Mouse (Mus musculus): Measurements from ENCODE around the gene Fosb. TPM values are rescaled to one million over a fixed set of nuclear protein-coding genes. Genes with fewer than 3 reads are reported as not detected.

Fosb gene
- polyA plus RNA-seq, 2 experiments = 0.14 to 0.69 TPM

DNA sequence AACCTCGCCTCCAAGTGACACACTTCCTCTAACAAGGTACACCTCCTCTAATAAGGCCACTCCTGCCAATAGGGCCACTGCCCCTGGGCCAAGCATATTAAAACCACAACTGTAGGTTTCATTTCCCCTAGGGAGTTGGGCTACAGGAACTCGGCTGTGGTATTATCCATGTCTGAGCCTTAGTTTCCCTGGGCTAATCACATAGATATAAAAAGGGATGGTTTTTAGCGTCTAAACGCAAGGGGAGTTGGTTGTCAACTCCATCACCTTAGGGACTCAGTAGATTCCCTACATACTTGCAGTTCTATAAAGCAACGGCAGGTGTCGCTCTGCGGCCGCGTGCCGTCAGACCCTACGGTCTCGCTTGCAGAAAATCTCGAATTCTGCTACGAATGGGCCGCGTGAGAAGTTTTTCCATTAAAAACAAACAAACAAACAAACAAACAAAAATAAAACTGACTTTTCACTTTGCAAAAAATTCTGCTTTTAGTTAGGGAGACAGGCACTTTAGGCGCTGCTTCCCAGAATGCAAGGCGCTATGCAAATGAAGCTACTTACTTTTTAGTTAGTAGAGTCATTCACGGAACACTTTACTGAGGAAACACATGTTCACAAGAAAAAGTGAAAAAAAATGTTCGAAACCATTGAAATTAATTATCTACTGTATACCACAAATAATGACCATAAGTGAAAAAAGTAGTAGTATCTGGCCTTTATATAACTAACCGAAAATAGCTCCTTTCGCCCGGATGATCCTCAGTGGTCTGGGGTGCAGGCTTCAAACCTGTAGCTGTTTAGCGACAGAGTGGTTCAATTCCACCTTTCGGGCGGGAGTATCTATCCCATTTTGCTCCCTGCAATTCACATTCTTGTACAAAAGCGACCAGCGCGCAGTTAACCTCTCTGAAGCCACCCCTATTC is 9.1 kb downstream of the Fosb start:
- H3K36me3 ChIP-seq (ENCODE audit: control insufficient read depth, insufficient read depth, low read length) = no peaks in the 10 kb centered on the region
- no peak for TF ChIP-seq POLR2A (IDR thresholded peaks at IDR 0.05; ENCODE audit: borderline replicate concordance, extremely low read depth, insufficient read depth, insufficient read length)
- peak overlapping the region; percentile 57 for H3K9ac ChIP-seq (ENCODE audit: low read depth, low read length, severe bottlenecking)
- H3K4me3 ChIP-seq (replicated peaks; ENCODE audit: low read length) = peak overlapping the region; percentile 45
- peaks cover 6% of the 10 kb centered on the region; the same call in 1 of the 2 replicates for H3K4me1 ChIP-seq (ENCODE audit: control insufficient read depth, insufficient read depth, low read length)
- H3K9me3 ChIP-seq (ENCODE audit: control insufficient read depth, low read length) = no peaks in the 10 kb centered on the region
- ATAC-seq (ENCODE audit: low FRiP score, low read depth) (peak; percentile 89), DNase-seq (ENCODE audit: low spot score) (peak; percentile 88)
- H3K27ac ChIP-seq (replicated peaks; ENCODE audit: low read depth, low read length) = no peak overlapping the region
- peaks cover 44% of the 10 kb centered on the region for H3K27me3 ChIP-seq (ENCODE audit: control insufficient read depth, insufficient read depth, low read length)
- WGBS = under 1% methylated on average over 29 of the region's 29 CpGs
- H3K4me2 ChIP-seq (replicated peaks; ENCODE audit: low read depth, low read length, severe bottlenecking) = peak overlapping the region; percentile 42

DNA sequence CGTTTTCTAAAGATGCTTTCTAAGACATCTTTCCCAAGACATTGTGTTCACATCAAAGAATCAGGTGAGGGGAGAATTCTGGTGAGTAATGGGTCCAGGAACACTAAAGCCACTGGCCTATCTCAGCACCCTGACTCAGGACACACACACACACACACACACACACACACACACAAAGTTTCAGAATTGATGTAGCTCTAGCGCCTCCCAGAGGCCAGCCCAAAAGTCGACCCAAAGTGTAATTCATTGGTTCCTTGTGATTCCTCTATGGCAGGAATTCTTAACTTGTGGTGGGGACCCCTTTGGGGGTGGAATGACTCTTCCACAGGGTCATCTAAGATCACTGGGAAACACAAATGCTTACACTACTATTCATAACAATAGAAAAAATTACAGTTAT is 10.7 kb downstream of the Fosb start:
- Histone ChIP-seq H3K4me1 (ENCODE audit: control insufficient read depth, insufficient read depth, low read length) (no peaks in the 10 kb centered on the region), H3K27ac (replicated peaks; ENCODE audit: low read depth, low read length) (no peak overlapping the region), H3K4me3 (replicated peaks; ENCODE audit: low read length) (no peak overlapping the region), H3K9ac (ENCODE audit: low read depth, low read length, severe bottlenecking) (no peak overlapping the region), H3K4me2 (replicated peaks; ENCODE audit: low read depth, low read length, severe bottlenecking) (no peak overlapping the region), H3K27me3 (ENCODE audit: control insufficient read depth, insufficient read depth, low read length) (peaks cover 28% of the 10 kb centered on the region), H3K9me3 (ENCODE audit: control insufficient read depth, low read length) (no peaks in the 10 kb centered on the region), H3K36me3 (ENCODE audit: control insufficient read depth, insufficient read depth, low read length) (no peaks in the 10 kb centered on the region)
- no peak for ATAC-seq (ENCODE audit: low FRiP score, low read depth)
- 22% methylated on average over 3 of the region's 3 CpGs for WGBS
- peak; percentile 65 for DNase-seq (ENCODE audit: low spot score)
- no peak for TF ChIP-seq POLR2A (IDR thresholded peaks at IDR 0.05; ENCODE audit: borderline replicate concordance, extremely low read depth, insufficient read depth, insufficient read length)

GRCm38 (mm10) chr7:19297794-19298193 is 12.1 kb downstream of the Fosb start:
- TF ChIP-seq POLR2A (IDR thresholded peaks at IDR 0.05; ENCODE audit: borderline replicate concordance, extremely low read depth, insufficient read depth, insufficient read length) = no peak
- no peak overlapping the region for H3K9ac ChIP-seq (ENCODE audit: low read depth, low read length, severe bottlenecking)
- 88% methylated on average over 5 of the region's 5 CpGs for WGBS
- H3K9me3 ChIP-seq (ENCODE audit: control insufficient read depth, low read length) = no peaks in the 10 kb centered on the region
- peaks cover 14% of the 10 kb centered on the region for H3K27me3 ChIP-seq (ENCODE audit: control insufficient read depth, insufficient read depth, low read length)
- H3K4me3 ChIP-seq (replicated peaks; ENCODE audit: low read length) = no peak overlapping the region
- no peak overlapping the region for H3K27ac ChIP-seq (replicated peaks; ENCODE audit: low read depth, low read length)
- no peak overlapping the region for H3K4me2 ChIP-seq (replicated peaks; ENCODE audit: low read depth, low read length, severe bottlenecking)
- H3K36me3 ChIP-seq (ENCODE audit: control insufficient read depth, insufficient read depth, low read length) = no peaks in the 10 kb centered on the region
- DNase-seq (ENCODE audit: low spot score) (no peak), ATAC-seq (ENCODE audit: low FRiP score, low read depth) (no peak)
- no peaks in the 10 kb centered on the region for H3K4me1 ChIP-seq (ENCODE audit: control insufficient read depth, insufficient read depth, low read length)

GRCm38 (mm10) chr7:19297034-19297433 is 12.8 kb downstream of the Fosb start:
- TF ChIP-seq POLR2A (IDR thresholded peaks at IDR 0.05; ENCODE audit: borderline replicate concordance, extremely low read depth, insufficient read depth, insufficient read length) = no peak
- Histone ChIP-seq H3K27ac (replicated peaks; ENCODE audit: low read depth, low read length) (no peak overlapping the region), H3K9ac (ENCODE audit: low read depth, low read length, severe bottlenecking) (no peak overlapping the region), H3K4me2 (replicated peaks; ENCODE audit: low read depth, low read length, severe bottlenecking) (no peak overlapping the region), H3K9me3 (ENCODE audit: control insufficient read depth, low read length) (no peaks in the 10 kb centered on the region), H3K4me3 (replicated peaks; ENCODE audit: low read length) (no peak overlapping the region), H3K27me3 (ENCODE audit: control insufficient read depth, insufficient read depth, low read length) (peaks cover 7% of the 10 kb centered on the region), H3K36me3 (ENCODE audit: control insufficient read depth, insufficient read depth, low read length) (no peaks in the 10 kb centered on the region), H3K4me1 (ENCODE audit: control insufficient read depth, insufficient read depth, low read length) (no peaks in the 10 kb centered on the region)
- DNase-seq (ENCODE audit: low spot score) (no peak), ATAC-seq (ENCODE audit: low FRiP score, low read depth) (no peak)
- WGBS = 84% methylated on average over 6 of the region's 6 CpGs

DNA sequence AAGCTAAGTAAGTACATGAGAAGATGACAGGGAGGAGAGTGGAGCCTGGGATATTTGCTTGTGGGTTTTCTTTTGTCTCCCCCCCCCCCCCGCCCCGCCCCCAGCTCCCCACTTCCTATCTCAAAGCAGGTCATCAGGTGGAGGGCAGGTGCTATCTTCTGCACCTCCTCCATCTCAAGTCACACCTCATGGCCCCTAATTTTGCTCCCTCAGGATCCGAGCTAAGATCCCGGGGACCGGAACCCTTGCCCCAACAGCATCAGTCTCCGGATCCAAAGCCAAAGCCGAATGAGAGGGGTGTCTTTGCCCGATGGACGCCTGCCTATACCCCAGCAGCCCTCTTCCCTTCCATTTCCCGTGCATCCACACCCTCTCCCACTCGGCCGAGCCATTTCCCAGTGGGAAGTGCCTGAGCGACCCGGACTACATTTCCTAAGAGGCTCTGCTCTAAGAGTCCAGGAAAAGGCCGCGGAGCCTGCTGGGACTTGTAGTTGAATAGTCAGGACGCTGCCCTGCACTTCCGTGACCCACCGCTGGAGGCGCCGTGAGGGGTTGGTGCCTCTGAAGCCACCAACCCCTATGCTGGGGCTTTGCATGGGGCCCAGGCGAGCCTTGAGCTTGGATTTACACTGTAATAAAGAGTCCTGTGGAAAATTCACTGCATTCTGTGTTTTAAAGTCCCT is 14.2 kb downstream of the Fosb start:
- H3K4me3 ChIP-seq (replicated peaks; ENCODE audit: low read length) = peak overlapping the region; percentile 38
- peak; percentile 26; the same call in 1 of the 2 replicates for TF ChIP-seq POLR2A (IDR thresholded peaks at IDR 0.05; ENCODE audit: borderline replicate concordance, extremely low read depth, insufficient read depth, insufficient read length)
- 17% methylated on average over 21 of the region's 22 CpGs for WGBS

More for the DNA sequence above, 14.2 kb downstream of the Fosb start:
- H3K27ac ChIP-seq (replicated peaks; ENCODE audit: low read depth, low read length) = no peak overlapping the region
- no peaks in the 10 kb centered on the region for H3K36me3 ChIP-seq (ENCODE audit: control insufficient read depth, insufficient read depth, low read length)
- peak; percentile 67 for ATAC-seq (ENCODE audit: low FRiP score, low read depth)
- peaks cover 8% of the 10 kb centered on the region for H3K4me1 ChIP-seq (ENCODE audit: control insufficient read depth, insufficient read depth, low read length)
- DNase-seq (ENCODE audit: low spot score) = peak; percentile 98
- no peaks in the 10 kb centered on the region for H3K9me3 ChIP-seq (ENCODE audit: control insufficient read depth, low read length)
- peak overlapping the region; percentile 59 for H3K4me2 ChIP-seq (replicated peaks; ENCODE audit: low read depth, low read length, severe bottlenecking)
- H3K9ac ChIP-seq (ENCODE audit: low read depth, low read length, severe bottlenecking) = peak overlapping the region; percentile 43
- H3K27me3 ChIP-seq (ENCODE audit: control insufficient read depth, insufficient read depth, low read length) = no peaks in the 10 kb centered on the region
